Mouse (Mus musculus): ENCODE results near the gene Sh3pxd2a.

DNA sequence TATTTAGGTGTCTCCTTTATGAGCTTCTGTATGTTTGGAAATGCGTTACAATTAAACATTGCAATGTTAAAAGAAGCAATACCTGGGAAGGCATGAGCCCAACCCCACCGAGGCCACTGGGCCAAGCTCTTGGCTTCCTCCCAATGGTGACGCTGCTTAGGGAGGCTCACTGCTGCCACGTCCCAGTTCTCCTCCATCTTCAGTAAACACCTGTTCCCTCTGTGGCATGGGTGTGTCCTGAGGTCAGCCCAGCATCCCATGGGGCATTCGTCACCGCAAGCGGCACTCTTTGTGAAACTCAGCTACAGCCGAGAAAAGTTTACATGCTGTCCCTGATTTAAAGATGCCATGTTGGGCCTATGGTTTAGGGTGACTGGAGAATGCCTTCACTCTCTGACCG is 23.4 kb upstream of the Sh3pxd2a start:
- TF ChIP-seq CTCF (IDR thresholded peaks at IDR 0.05; ENCODE audit: low read depth) = no peak
- no peak for TF ChIP-seq EP300 (IDR thresholded peaks at IDR 0.05; ENCODE audit: low read depth)

All from heart, postnatal 0 days (tissue).